Mouse (Mus musculus) hindbrain, embryonic 10.5 days (tissue): ENCODE measurements around the gene Kif24. TPM values are rescaled to one million over a fixed set of nuclear protein-coding genes. Genes with fewer than 3 reads are reported as not detected.

Experiments
- DNase-seq: peaks from one replicate; pipeline ENCODE4 v3.0.0-alpha.2; 2017; ENCODE audit warnings: low spot score
- H3K27ac ChIP-seq: fragments of 300-500 bp; sonication (generic); 2 replicates; pipeline ENCODE4 v1.5.1; 2016; ENCODE audit warnings: mild to moderate bottlenecking, moderate library complexity
- H3K27me3 ChIP-seq: fragments of 300-500 bp; sonication (generic); 2 replicates; pipeline ENCODE4 v1.6.1; 2016; ENCODE audit warnings: mild to moderate bottlenecking; ENCODE audit not compliant: poor library complexity, insufficient read depth, severe bottlenecking
- H3K36me3 ChIP-seq: fragments of 300-500 bp; sonication (generic); 2 replicates; pipeline ENCODE4 v1.6.1; 2016; ENCODE audit warnings: mild to moderate bottlenecking, moderate library complexity
- H3K4me1 ChIP-seq: fragments of 300-500 bp; sonication (generic); replicated peaks from 2 replicates; pipeline ENCODE4 v1.6.1; 2016; ENCODE audit warnings: mild to moderate bottlenecking
- H3K4me3 ChIP-seq: fragments of 300-500 bp; sonication (generic); 2 replicates; pipeline ENCODE4 v1.5.1; 2016; ENCODE audit warnings: mild to moderate bottlenecking, moderate library complexity
- H3K9me3 ChIP-seq: fragments of 300-500 bp; sonication (generic); 2 replicates; pipeline ENCODE4 v1.6.1; 2016; ENCODE audit warnings: mild to moderate bottlenecking, moderate library complexity
- WGBS: fragments of 180-500 bp; shearing (Covaris S2); methylation state at CpG from one replicate; pipeline ENCODE4 v1.1.7; 2016; 5-methylcytosine and 5-hydroxymethylcytosine counted together
- polyA plus RNA-seq: library from polyadenylated mRNA; unstranded; fragments of >200 nt; fragmentation: Nextera tagmentation; extraction: Ambion mirVana; gene quantifications from 2 replicates; pipeline ENCODE4 v1.2.1, GENCODE M21; 2016

Kif24 gene
- polyA plus RNA-seq, 1 experiment from 2014 or later = 13.7 TPM

GRCm38 (mm10) chr4:41442790-41443302 is 21.8 kb downstream of the Kif24 start:
- H3K9me3 ChIP-seq = no peaks in the 10 kb centered on the region
- no peak for DNase-seq
- H3K4me3 ChIP-seq = no peak overlapping the region
- no peak overlapping the region for H3K27ac ChIP-seq
- H3K27me3 ChIP-seq = no peaks in the 10 kb centered on the region
- H3K4me1 ChIP-seq = no peaks in the 10 kb centered on the region
- H3K36me3 ChIP-seq = peaks cover 31% of the 10 kb centered on the region
- WGBS = 89% methylated on average over 4 of the region's 4 CpGs

DNA sequence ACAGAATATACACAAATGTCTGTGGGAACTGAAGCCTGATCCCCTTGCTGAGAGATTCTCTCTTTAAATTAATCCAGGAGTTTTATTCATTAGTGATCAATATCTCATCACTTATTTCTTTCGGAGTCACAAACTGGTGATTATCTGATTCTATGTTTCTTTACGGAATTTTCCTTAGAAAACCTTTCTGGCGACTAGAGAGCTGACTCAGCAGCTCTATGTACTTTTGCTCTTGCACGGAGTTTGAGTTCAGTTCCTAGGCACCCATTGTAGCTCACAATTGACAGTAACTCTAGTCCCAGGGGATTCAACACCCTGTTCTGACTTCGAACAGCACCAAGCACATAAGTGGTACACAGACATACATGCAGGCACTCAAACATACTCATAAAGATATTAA is 25.8 kb downstream of the Kif24 start:
- H3K36me3 ChIP-seq = peaks cover 26% of the 10 kb centered on the region
- 87% methylated on average over 5 of the region's 5 CpGs for WGBS
- H3K27me3 ChIP-seq = no peaks in the 10 kb centered on the region

GRCm38 (mm10) chr4:41416966-41417365 is 47.7 kb downstream of the Kif24 start:
- H3K9me3 ChIP-seq = no peaks in the 10 kb centered on the region
- no peaks in the 10 kb centered on the region for H3K27me3 ChIP-seq
- no peak overlapping the region for H3K27ac ChIP-seq
- H3K4me3 ChIP-seq = no peak overlapping the region
- DNase-seq = no peak
- H3K4me1 ChIP-seq = no peaks in the 10 kb centered on the region
- peaks cover 12% of the 10 kb centered on the region for H3K36me3 ChIP-seq

More for the DNA sequence above, 25.8 kb downstream of the Kif24 start:
- no peak overlapping the region for H3K27ac ChIP-seq
- DNase-seq = no peak
- no peaks in the 10 kb centered on the region for H3K4me1 ChIP-seq
- H3K9me3 ChIP-seq = no peaks in the 10 kb centered on the region
- H3K4me3 ChIP-seq = no peak overlapping the region

- no peaks in the 10 kb centered on the region for H3K27me3 ChIP-seq
- peaks cover 65% of the 10 kb centered on the region for H3K36me3 ChIP-seq
- DNase-seq = no peak
These were observed 55.3 kb downstream of the Kif24 start for GRCm38 (mm10) chr4:41409341-41409740.

DNA sequence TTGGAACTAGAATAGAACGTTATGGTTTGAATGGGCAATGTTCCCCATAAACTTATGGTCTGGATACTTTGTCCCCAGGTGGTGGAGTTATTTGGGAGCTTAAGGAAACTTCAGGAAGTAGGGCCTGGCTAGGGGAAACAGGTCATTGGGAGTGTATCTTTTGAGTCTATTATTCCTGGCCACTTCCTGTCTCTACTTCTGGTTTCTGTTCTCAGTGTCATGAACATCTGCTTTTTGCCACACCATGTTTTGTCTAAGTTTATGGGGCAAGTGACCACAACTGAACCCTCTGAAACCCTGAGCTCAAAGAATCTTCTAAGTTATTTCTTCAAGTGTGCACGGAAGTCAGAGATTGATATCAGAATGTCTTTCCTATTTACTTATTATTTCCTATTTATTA is 57.3 kb downstream of the Kif24 start:
- Histone ChIP-seq H3K4me3 (no peak overlapping the region), H3K9me3 (no peaks in the 10 kb centered on the region), H3K36me3 (peaks cover 79% of the 10 kb centered on the region), H3K4me1 (no peaks in the 10 kb centered on the region), H3K27me3 (no peaks in the 10 kb centered on the region), H3K27ac (no peak overlapping the region)
- WGBS = 90% methylated on average over 2 of the region's 2 CpGs
- no peak for DNase-seq

More at GRCm38 (mm10) chr4:41409341-41409740, 55.3 kb downstream of the Kif24 start:
- Histone ChIP-seq H3K4me1 (no peaks in the 10 kb centered on the region), H3K27ac (no peak overlapping the region), H3K9me3 (no peaks in the 10 kb centered on the region), H3K4me3 (no peak overlapping the region)
- WGBS = 98% methylated on average over 1 of the region's 1 CpGs

DNA sequence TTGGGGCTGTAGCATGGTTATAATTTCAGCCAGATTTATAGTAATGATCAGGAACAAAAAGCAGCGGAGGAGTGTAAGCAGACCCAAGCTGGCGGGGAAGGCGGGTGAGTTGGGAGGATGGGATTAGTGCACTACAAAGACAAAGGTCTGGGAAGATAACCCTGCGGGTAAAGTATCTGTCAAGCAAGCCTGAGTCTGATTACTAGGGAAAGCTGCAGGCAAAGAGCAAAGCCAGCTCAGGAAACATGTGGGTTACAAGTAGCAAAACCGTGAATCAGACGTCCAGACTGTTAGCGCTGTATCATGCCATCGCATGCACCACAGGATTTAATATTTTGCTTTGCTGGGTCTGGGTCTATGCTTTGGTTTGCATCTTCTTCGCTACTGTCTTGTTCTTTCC is 58.1 kb downstream of the Kif24 start:
- Histone ChIP-seq H3K27ac (no peak overlapping the region), H3K27me3 (no peaks in the 10 kb centered on the region), H3K9me3 (no peaks in the 10 kb centered on the region), H3K4me1 (no peaks in the 10 kb centered on the region), H3K36me3 (peaks cover 82% of the 10 kb centered on the region), H3K4me3 (no peak overlapping the region)
- DNase-seq = no peak
- 94% methylated on average over 9 of the region's 9 CpGs for WGBS

DNA sequence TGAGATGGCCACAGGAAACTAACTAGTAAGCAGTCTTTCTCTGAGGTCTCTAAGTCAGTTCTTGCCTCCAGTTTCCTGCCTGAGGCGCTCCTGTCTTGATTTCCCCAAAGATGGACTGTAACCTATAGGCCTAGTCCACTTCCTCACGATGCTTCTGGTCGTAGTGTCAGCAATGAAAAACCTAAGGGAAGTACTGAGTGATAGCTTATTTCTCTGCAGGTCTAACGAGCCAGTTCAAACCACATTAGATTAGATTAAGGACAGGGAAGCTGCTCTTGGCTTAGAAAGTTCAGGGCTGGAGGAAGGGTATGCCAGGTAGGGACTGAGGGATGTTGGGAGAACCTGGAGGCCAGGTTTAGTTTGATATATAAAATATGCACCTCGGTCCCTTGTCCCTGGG is 63.1 kb downstream of the Kif24 start:
- Histone ChIP-seq H3K4me1 (no peaks in the 10 kb centered on the region), H3K4me3 (no peak overlapping the region), H3K27me3 (no peaks in the 10 kb centered on the region), H3K27ac (no peak overlapping the region), H3K36me3 (peaks cover 85% of the 10 kb centered on the region), H3K9me3 (no peaks in the 10 kb centered on the region)
- DNase-seq = no peak
- 94% methylated on average over 5 of the region's 5 CpGs for WGBS

- no peaks in the 10 kb centered on the region for H3K9me3 ChIP-seq
- no peak for DNase-seq
- H3K27ac ChIP-seq = no peak overlapping the region
- H3K27me3 ChIP-seq = no peaks in the 10 kb centered on the region
- no peak overlapping the region for H3K4me3 ChIP-seq
- no peaks in the 10 kb centered on the region for H3K4me1 ChIP-seq
- peaks cover 84% of the 10 kb centered on the region for H3K36me3 ChIP-seq
These were observed 63.5 kb downstream of the Kif24 start for GRCm38 (mm10) chr4:41401167-41401566.

- WGBS = 94% methylated on average over 5 of the region's 5 CpGs
- no peaks in the 10 kb centered on the region for H3K9me3 ChIP-seq
- H3K36me3 ChIP-seq = peaks cover 93% of the 10 kb centered on the region
- H3K27me3 ChIP-seq = no peaks in the 10 kb centered on the region
- no peaks in the 10 kb centered on the region for H3K4me1 ChIP-seq
- H3K4me3 ChIP-seq = no peak overlapping the region
- H3K27ac ChIP-seq = no peak overlapping the region
- DNase-seq = no peak
These were observed 64.8 kb downstream of the Kif24 start for GRCm38 (mm10) chr4:41399904-41400303.

- WGBS = 88% methylated on average over 6 of the region's 6 CpGs
- Histone ChIP-seq H3K27me3 (no peaks in the 10 kb centered on the region), H3K4me1 (no peaks in the 10 kb centered on the region), H3K9me3 (no peaks in the 10 kb centered on the region), H3K36me3 (peaks cover 93% of the 10 kb centered on the region), H3K4me3 (no peak overlapping the region), H3K27ac (no peak overlapping the region)
- DNase-seq = no peak
These were observed 66.3 kb downstream of the Kif24 start for GRCm38 (mm10) chr4:41398353-41398752.

- Histone ChIP-seq H3K9me3 (no peaks in the 10 kb centered on the region), H3K4me1 (no peaks in the 10 kb centered on the region), H3K4me3 (no peak overlapping the region), H3K36me3 (peaks cover 93% of the 10 kb centered on the region), H3K27me3 (no peaks in the 10 kb centered on the region), H3K27ac (no peak overlapping the region)
- DNase-seq = no peak
- WGBS = 86% methylated on average over 9 of the region's 9 CpGs
These were observed 70.0 kb downstream of the Kif24 start for GRCm38 (mm10) chr4:41394651-41395050.

GRCm38 (mm10) chr4:41391015-41391414 is 73.7 kb downstream of the Kif24 start:
- H3K27ac ChIP-seq = no peak overlapping the region
- no peak for DNase-seq
- H3K4me3 ChIP-seq = no peak overlapping the region
- no peaks in the 10 kb centered on the region for H3K27me3 ChIP-seq
- no peaks in the 10 kb centered on the region for H3K4me1 ChIP-seq
- no peaks in the 10 kb centered on the region for H3K9me3 ChIP-seq
- H3K36me3 ChIP-seq = peaks cover 95% of the 10 kb centered on the region
- WGBS = 94% methylated on average over 2 of the region's 2 CpGs

- WGBS = 35% methylated on average over 3 of the region's 3 CpGs
- Histone ChIP-seq H3K36me3 (peaks cover 91% of the 10 kb centered on the region), H3K4me1 (no peaks in the 10 kb centered on the region), H3K9me3 (no peaks in the 10 kb centered on the region), H3K27me3 (no peaks in the 10 kb centered on the region), H3K4me3 (no peak overlapping the region), H3K27ac (no peak overlapping the region)
- DNase-seq = peak; percentile 77
These were observed 74.6 kb downstream of the Kif24 start for GRCm38 (mm10) chr4:41390122-41390521.

DNA sequence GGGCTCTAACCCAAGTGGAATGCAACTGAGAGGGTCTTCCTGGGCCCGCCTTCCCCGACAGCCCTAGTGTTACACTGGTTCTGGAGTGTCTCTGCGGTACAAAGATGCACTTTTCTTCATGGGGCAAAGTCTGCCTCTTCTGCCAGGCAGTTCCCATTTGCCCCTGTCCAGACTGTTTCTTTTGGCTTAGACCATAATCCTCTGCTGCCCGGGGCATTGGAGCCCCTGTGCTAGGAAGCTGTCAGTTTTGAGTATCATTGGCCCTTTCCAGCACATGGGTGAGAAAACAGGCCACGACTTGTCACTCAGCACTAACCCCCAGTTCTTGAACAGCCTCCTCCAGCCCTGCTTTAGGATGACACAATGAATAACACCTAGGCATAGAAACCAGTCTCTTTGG is 75.4 kb downstream of the Kif24 start:
- Histone ChIP-seq H3K4me1 (no peaks in the 10 kb centered on the region), H3K36me3 (peaks cover 90% of the 10 kb centered on the region), H3K27ac (no peak overlapping the region), H3K9me3 (no peaks in the 10 kb centered on the region), H3K4me3 (no peak overlapping the region), H3K27me3 (no peaks in the 10 kb centered on the region)
- 91% methylated on average over 5 of the region's 5 CpGs for WGBS
- no peak for DNase-seq
